Mouse (Mus musculus) embryo, embryonic 10 days (tissue): ENCODE results near the gene E130309D02Rik.

ENCODE experiments used
- DNase-seq: peaks from one replicate; pipeline ENCODE4 v3.0.0-alpha.2; 2015; ENCODE audit warnings: low spot score

E130309D02Rik gene

DNA sequence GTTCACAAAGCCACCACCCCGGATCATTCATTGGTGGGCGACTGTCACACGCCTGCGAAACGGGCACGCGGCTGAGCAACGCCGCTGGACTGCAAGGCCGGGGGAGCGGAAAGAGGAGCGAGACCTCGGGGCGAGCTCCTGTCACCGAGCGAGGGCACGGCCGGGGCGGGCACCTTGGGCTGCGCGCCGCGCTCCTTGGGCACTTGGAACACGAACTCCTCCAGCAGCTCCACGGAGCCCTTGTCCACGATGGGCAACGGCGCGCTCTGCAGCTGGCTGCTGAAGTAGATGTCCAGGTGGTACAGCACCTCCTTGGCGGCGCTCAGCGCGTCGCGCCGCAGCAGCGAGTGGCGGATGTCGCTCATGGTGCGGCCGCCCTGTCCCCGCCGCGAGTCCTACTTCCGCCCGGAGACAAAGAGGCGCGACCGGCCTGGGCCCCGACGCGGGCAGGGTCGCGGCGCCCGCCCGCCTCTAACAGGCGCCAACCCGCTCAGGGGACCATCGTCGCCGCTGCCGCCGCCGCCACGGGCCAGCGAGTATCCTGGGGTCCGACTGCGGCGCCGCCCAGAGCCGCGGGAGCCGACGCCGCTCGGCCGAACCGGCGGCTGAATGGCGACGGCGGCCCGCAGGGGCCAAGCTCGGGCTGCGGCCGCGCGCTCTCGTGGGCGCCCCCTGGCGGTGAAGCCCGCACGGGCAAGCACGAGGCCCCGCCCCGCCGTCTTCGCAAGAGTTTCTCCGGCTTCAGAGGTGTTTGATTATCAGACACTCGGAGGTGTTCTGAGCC lies at the start of gene E130309D02Rik:
E130309D02Rik (minus strand) TSS at position 631 of the 784 bp plus-strand sequence.
- DNase-seq, result peak; percentile 83

- DNase-seq, result peak; percentile 73
Measured at GRCm38 (mm10) chr5:143363678-143364615, 48.8 kb upstream of the E130309D02Rik start.

DNA sequence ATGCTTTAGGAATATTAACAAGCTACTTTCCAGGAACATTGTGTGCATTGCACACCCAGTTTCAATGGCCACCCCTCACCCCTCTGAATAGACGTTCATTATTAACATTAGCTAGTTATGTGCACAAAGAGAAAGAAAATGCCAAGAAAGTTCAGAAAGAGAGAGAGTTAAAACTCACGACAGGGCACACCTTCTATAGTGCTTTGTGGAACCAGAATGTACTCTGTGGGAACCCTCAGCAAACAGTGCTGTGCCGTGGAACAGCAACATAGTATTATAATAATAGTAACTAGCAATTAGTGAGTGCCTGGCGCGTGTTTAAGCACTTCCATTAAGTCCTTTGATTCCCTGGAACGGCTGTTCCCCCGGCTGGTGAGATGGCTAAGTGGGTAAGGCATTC lies 46.3 kb upstream of the E130309D02Rik start:
- no peak for DNase-seq

- DNase-seq, result peak; percentile 33
Measured at GRCm38 (mm10) chr5:143360000-143360399, 44.8 kb upstream of the E130309D02Rik start.

- DNase-seq, result no peak
Measured at GRCm38 (mm10) chr5:143359263-143359662, 44.1 kb upstream of the E130309D02Rik start.

- DNase-seq, result no peak
Measured at GRCm38 (mm10) chr5:143357564-143357963, 42.4 kb upstream of the E130309D02Rik start.

GRCm38 (mm10) chr5:143356686-143357388 lies 41.7 kb upstream of the E130309D02Rik start, which contains the start of gene Grid2ip:
Grid2ip (plus strand) TSS chr5:143357338.
- peak; percentile 54 for DNase-seq

DNA sequence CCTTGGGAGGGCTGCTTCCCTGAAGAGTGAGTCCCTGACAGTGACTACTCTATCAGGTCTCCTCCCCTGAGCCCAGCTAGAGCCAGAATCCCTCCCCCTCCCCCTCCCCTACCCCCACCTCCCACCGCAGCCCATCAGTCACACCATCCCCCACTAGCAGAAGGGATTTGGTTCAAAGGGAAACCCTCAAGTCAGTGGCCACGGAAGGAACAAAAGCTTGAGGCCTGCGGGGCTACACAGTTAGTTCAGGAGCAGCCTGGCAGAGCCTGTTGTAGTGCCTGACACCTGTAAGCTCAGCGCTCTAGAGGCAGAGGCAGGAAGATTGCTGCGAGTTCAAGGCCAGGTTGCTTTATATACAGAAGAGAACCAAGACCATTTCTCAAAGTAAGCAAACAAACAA lies 40.9 kb upstream of the E130309D02Rik start:
- DNase-seq, result no peak

DNA sequence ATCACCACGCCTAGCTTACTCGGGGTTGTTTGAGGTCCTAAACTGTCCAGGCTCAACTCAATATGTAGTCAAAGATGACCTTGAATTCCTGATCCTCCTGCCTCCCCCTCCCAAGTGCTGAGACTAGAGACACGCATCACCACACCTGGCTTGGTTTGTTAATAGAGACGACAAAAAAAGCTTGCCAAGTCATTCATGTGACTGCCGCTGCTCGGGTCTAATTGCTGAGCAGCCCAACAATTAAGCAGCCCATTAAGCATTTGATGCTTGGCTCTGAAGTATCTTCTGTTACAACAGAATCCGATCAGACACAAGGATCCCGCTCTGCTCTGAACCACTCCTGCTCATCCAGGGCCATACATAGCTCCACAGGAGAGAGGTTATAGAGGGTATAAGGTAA lies 31.2 kb upstream of the E130309D02Rik start:
- DNase-seq, result no peak

GRCm38 (mm10) chr5:143339603-143340002 lies 24.4 kb upstream of the E130309D02Rik start:
- DNase-seq, result no peak

GRCm38 (mm10) chr5:143336559-143336958 lies 21.4 kb upstream of the E130309D02Rik start:
- no peak for DNase-seq

DNA sequence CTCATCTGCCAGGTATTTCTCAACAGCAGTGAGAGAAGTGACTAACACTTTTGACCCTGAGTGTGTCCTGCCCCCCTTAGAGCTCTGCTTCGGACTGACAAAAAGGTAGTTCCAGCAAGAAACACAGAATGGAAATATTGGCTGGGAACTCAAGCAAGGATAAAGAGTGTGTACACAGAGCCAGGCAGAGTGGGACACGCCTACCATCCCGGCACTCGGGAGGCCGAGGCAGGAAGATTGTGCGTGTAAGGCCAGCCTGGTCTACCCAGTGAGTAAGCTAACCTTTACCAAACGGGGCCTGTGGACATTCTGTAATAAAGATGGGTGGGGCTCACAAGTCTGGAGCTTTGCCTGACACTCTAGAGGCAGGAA lies 19.9 kb upstream of the E130309D02Rik start:
- no peak for DNase-seq

GRCm38 (mm10) chr5:143334418-143335088 lies 19.4 kb upstream of the E130309D02Rik start:
- DNase-seq, result no peak

DNA sequence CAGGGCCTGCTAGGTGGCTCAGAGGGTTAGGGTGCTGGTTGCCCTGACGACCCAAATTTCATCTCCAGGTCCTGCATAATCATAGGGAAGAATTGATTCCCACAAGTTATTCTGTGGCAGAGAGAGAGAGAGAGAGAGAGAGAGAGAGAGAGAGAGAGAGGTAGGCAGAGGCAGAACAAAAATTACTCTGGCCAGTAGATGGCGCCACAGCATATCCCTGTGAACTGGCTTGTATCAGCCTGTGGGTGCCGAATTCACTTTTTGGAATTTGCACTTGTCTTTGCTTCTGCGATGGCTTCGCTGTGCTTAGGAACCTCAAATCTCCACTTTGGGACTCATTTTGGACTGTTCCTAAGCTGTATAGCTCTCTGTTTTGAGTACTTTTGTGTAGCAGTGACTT lies 18.7 kb upstream of the E130309D02Rik start:
- DNase-seq, result peak; percentile 78

DNA sequence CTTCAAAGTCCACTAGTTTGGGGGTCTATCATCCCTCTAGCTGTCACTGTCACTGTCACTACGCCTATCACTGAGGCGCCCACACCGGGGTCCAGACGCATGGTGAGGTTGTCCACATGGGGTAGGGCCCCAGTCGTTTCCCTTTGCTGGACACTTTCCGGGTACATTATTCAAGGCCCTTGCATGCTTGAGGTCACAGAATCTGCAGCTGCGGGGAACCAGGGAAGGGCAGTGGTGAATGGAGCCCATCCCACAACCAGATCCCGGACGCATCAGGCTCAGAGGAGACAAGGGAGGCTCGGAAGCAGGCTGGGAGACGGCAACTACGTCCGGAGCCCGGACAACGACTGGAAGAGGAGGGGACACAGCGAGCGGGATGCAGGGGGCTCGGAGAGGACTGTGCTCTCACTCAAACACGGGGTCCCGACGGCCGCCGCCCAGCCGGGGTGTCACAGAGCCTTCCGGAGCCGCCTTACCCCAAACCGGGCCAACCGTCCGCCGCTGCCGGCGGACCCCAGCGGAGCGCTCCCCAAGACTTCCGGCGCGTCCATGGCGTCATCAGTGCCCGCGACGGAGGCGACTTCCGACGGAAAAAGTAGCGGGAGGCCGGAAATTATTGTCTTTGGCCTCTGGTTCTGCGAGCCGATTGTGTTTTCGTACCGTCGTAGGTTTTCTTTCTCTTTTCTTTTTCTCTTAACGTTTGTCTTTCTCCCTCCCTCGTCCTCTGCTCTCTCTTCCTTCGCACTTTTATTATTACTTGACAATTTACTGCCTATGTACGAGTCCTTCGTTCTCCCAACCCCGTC lies 13.7 kb upstream of the E130309D02Rik start, which contains the start of gene Zdhhc4:
Zdhhc4 (minus strand) TSS at position 567 of the 806 bp plus-strand sequence.
- DNase-seq, result peak; percentile 96

DNA sequence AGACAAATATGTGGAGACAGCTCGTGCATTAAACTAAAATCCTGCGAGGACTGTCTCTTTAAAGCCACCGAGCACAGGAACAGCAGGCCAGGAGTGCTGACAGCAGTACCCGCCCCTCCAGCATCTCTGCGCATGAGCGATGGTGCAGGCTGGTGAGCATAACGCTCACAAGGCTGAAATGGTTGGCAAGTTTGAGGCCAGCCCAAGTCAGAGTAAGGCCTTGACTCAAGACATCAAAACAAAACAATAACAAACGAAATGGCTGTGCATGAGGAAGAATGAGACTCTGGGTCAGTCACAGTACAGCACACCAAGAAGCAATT lies 2.1 kb upstream of the E130309D02Rik start:
- no peak for DNase-seq

DNA sequence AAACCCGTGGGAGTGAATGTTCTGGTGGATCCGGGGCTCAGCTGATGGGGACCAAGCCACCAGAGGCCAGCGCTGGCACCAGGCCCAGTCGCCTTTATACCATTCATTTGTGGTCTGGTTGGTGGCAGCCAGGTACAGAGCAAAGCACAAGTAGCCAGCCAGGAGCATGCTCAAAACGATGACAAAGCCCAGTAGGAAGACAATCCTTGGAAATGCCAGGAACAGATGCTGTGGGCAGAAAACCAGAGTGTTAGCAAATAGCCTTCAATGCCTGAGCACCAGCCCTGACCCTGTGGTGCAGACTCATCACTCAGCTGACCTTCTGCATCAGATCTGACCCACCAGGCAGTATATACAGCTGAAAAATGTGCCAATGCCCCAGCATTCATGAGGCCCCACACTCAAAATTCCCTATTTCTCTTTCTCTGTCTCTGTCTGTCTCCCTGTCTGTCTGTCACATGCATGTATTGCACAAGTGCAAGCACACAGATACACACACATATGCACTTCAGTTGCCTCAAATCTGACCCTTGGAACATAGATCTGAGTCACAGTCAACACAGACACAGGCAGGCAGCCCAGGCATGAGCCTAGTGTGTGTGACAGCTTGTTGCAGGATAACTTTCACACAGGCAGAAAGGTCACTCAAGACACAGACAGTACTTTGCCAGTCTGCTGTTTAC lies 1.6 kb upstream of the E130309D02Rik start:
- no peak for DNase-seq

GRCm38 (mm10) chr5:143315514-143315888 lies 341 bp upstream of the E130309D02Rik start:
- DNase-seq, result no peak

DNA sequence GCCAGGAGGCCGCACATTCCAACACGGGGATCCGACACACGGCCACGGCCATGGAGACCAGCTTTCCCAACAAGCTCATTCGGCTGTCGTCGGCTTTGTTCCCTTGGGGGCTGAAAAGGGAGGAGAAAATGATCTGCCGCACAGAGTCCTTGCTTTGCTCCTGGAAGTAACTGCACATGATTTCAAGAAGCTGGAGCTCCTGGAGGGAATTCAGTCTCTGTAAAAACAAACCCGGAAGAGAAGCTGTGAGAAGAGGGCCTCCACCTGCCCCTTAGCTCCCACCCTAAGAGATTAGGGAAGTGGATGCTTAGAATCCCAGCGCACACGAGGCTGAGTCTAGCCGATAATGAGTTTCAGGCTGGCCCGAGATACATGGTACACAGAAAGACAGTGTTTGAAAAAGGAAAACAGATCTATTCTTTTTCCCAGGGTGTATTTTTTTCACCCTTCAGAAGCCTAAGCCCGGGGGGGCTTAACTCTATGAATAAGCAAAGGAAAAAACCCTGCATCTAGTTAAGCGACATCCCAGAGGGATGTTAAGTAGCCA lies 904 bp downstream of the E130309D02Rik start:
- peak; percentile 54 for DNase-seq

DNA sequence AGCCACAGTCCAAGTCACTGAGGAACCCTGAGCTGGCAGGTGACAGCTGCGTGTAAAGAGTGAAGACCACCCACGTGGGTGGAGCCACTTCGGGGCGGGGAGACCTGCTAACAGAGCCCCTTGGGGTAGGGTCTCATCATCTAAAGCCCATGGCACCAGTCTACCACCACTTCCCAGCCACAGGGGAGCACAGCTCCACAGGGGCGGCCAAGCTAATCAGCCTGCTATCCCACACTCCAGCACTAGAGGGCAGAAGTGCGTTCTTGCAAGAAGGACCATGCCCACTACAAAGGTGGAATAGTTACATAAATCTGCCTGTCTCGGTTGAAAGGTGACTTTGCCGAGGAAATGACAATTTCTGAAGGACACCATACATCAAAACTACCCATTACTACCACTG lies 3.3 kb downstream of the E130309D02Rik start:
- DNase-seq, result peak; percentile 90
